Mouse (Mus musculus): ENCODE results near the gene Itpripl2.

The Itpripl2 gene

DNA sequence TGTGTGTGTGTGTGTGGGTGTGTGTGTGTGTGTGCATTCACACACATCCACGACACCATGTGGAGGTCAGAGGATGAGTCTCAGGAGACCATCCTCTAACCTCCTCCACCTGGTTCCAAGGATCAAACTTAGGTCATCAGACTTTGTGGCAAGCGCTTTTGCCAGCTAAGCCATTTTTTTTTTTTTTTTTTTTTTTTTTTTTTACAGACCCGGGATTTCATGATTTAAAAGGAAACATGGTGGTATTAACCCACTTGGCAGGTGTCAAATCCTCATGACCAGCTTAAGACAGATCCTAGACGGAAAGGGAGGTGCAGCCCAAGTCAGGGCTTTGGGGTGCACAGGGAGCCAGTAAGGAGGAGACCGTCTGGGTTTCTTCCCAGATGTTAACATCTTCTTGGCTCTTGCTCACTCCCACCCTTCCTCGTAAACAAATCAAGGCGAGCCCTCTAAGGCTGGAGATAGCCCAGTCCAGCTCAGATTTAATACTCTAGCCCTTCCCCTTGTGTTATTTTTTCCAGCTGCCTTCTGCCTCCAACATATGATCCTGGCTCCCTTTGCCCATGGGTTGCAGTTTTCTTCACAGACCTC, 47.8 kb downstream of the Itpripl2 start:
- DNase-seq (ENCODE audit: low spot score in 2 of 2): no peak

GRCm38 (mm10) chr7:118443371-118443770, 48.4 kb downstream of the Itpripl2 start:
- no peak for DNase-seq (ENCODE audit: low spot score in 2 of 2)

DNA sequence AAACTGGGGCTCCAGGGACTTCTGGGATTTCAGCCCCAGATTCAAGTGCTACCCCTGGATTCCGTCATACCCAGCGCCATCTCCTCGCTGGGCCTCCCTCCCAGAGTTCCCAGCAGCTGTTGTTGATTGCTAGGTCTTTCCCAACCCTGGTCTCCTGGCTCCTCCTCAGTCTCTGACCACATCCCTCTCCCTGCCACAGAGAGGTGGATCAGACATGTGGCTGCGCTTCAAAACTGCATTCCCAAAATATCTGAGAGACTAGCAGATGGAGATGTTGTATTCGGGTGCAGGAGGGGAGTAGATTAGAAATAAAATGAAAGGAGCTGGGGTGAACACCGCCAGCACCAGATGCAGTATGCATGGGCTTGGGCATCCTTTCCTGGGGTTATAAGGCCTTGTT, 50.2 kb downstream of the Itpripl2 start:
- DNase-seq (ENCODE audit: low spot score in 2 of 2): no peak

DNA sequence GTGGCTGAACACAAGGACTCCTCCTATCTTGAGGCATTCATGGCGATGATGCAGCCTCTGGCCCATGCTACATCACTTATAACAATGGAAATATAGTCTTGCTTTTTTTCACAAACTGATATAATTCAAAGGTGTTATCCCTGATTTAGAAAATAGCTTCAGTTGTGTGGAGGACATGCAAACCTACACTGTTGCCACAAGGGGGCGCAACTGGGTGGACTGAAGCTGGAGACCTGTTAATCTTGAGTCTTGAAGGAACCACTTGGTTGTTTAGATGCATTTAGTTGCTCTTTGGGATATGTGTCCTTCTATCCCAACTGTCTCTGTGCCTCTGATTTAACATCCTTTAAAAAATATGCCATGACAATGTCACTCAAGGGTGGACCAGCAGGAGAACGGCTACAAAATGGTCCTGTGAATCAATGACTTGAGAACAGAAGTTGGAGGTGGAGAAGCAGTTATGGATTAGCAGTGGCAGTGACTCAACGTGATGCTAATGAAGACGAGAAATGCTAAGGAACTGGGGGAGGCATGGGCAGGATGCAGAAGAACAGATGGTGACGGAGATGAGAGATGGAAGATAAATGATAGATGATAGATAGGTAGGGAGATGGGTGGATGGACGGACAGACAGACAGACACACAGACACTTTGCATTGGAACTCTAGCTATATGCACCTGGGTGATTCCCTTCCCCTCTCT, 54.5 kb downstream of the Itpripl2 start:
- no peak for DNase-seq (ENCODE audit: low spot score in 2 of 2)
